Mouse (Mus musculus): ENCODE results near the gene Gtf2f2.

GRCm38 (mm10) chr14:75877297-75877696 lies 133.4 kb downstream of the Gtf2f2 start:
- TF ChIP-seq POLR2A (IDR thresholded peaks at IDR 0.05; ENCODE audit: borderline replicate concordance, control insufficient read depth, low read depth, low read length) (no peak), CTCF (IDR thresholded peaks at IDR 0.05; ENCODE audit: control insufficient read depth, insufficient read depth, low read length) (no peak)
